Mouse (Mus musculus): ENCODE measurements around the gene Zfp738. TPM values are rescaled to one million over a fixed set of nuclear protein-coding genes. Genes with fewer than 3 reads are reported as not detected.

Gene Zfp738
- 24.9 TPM for polyA plus RNA-seq (2017; shearing (Covaris generic))

DNA sequence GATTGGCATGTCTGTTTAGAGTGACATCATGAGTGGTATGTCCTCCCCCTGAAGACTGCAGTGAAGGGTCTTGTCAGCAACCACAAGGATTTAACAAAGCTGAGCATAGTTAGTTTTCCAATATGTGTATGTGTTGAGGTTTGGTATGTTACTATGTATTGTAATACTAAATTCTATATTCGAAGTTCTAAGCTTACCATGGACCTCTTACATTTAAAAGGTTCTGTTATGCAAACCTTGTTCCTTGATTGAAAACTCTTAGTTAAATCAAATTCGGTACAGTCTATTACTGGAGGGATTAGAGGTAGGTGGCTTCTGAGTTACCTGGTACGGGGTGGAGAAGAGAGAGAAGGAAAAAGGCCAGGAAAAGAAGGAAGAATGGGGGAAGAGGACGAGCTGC, at the start of gene Zfp738:
Gene Zfp738 (minus strand): TSS at position 101 of the 400 bp plus-strand sequence.

DNA sequence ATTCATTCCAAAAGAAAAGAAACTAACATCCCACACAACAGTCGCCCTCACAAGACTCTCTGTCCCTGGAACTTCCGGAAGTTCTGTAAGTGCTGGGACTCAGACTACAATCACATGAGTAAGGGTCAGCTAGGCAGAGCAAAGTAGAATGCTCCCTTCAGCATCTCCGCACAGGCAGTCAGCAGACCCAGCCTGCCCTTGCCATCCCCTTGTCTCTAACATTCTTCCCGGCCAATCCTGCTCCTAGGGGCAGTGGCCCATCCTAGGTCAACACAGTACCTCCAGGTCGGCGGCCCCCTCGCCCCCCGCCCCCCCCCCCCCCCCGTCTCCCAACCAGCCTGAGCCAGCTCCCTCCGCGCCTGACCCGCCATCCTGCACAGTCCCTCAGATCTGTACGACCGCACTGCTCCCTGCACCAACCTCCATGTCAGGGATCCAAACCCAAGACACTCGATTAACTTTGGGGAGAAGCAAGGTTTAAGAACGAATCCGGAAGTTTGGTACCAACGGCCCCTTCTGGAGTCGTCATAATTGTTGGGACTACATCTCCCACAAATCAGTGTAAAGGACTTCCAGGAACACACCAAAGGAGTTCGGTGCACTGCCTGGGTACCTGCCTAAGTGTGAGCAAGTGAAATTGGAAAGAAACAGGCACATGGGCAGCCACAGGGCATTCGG, 41.9 kb upstream of the Zfp738 start, which contains the start of gene Zfp65:
Gene Zfp65 (minus strand): TSS at position 533 of the 678 bp plus-strand sequence.

DNA sequence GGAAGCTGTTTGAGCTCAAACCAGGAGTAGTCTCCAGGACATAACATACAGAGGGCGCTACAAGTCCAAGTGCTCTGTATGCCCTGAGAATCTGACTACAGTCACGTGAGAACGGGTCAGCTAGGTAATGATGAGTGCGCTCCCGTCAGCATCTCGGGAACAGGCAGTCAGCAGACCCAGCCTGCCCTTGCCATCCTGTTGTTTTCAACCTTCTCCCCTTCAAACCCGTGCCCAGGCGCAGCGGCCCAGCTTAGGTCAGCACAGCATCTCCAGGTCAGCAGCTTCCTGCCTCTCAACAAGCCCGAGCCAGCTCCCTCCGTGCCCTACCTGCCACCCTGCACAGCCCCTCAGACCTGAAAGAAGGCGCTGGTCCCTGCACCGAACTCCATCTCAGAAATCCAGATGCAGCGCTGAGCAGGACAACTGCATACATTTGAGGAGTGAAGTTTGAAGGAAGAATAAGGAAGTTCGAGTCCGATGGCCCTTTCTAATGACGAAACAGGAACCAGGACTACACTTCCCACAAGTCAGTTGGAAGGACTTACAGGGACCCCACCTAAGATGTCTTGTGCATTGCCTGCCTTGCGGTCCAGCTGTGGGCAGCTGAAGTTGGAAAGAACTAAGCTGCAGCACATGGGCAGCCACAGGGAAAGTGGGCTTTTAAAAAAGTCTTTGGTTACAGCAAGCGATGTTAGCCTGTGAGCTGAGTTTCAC, 49.4 kb downstream of the Zfp738 start, which contains the start of the genes Gm49345 and Zfp729a:
Gene Gm49345 (minus strand): TSS at position 476 of the 714 bp plus-strand sequence.
Gene Zfp729a (minus strand): TSS at position 498 of the 714 bp plus-strand sequence.

DNA sequence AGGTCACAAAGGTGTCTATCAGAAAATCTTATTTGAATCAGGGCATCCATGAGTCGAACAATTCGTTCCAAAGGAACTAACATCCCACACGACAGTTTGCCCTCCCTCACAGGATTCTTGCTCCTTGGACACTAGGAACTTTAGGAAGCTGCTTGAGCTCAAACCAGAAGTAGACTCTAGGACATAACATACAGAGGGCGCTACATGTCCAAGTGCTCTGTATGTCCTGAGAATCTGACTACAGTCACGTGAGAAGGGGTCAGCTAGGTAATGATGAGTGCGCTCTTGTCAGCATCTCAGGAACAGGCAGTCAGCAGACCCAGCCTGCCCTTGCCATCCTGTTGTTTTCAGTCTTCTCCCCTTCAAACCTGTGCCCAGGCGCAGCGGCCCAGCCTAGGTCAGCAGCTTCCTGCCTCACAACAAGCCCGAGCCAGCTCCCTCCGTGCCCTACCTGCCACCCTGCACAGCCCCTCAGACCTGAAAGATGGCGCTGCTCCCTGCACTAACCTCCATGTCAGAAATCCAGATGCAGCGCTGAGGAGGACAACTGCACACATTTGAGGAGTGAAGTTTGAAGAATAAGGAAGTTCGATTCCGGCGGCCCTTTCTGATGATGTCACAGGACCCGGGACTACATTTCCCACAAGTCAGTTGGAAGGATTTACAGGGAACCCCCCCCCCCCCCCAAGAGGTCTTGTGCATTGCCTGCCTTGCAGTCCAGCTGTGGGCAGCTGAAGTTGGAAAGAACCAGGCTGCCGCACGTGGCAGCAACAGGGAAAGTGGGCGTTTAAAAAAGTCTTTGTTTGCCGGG, 77.6 kb downstream of the Zfp738 start, which contains the start of gene Zfp729b:
Gene Zfp729b (minus strand): TSS at position 642 of the 811 bp plus-strand sequence.

Other genes starting within 250 kb of the Zfp738 start
- 21.9 TPM for gene Zfp874a, start 235.4 kb downstream of the Zfp738 start, polyA plus RNA-seq (2017; shearing (Covaris generic))
- 13.6 TPM for gene Zfp874b, start 202.8 kb downstream of the Zfp738 start, polyA plus RNA-seq (2017; shearing (Covaris generic))
- 19.7 TPM for gene Zfp58, start 186.5 kb downstream of the Zfp738 start, polyA plus RNA-seq (2017; shearing (Covaris generic))
- not detected for gene Gm26965, start 160.9 kb downstream of the Zfp738 start, polyA plus RNA-seq (2017; shearing (Covaris generic))
- gene Zfp87, start 160.9 kb downstream of the Zfp738 start, polyA plus RNA-seq (2017; shearing (Covaris generic)) = 54.5 TPM
- 22.5 TPM for gene Zfp748, start 133.2 kb downstream of the Zfp738 start, polyA plus RNA-seq (2017; shearing (Covaris generic))
- 8.4 TPM for gene Zfp729b, start 77.4 kb downstream of the Zfp738 start, polyA plus RNA-seq (2017; shearing (Covaris generic))
- 5.3 TPM for gene Gm49345, start 49.3 kb downstream of the Zfp738 start, polyA plus RNA-seq (2017; shearing (Covaris generic))
- 11.5 TPM for gene Zfp729a, start 49.3 kb downstream of the Zfp738 start, polyA plus RNA-seq (2017; shearing (Covaris generic))
- gene Zfp65, start 42.1 kb upstream of the Zfp738 start, polyA plus RNA-seq (2017; shearing (Covaris generic)) = 11.0 TPM
- gene Zfp85, start 68.2 kb upstream of the Zfp738 start, polyA plus RNA-seq (2017; shearing (Covaris generic)) = 10.3 TPM
- 2.2 TPM for gene Zfp493, start 92.6 kb upstream of the Zfp738 start, polyA plus RNA-seq (2017; shearing (Covaris generic))
- 6.7 TPM for gene Zfp273, start 126.7 kb upstream of the Zfp738 start, polyA plus RNA-seq (2017; shearing (Covaris generic))
- 1.0 TPM for gene Gm10037, start 144.0 kb upstream of the Zfp738 start, polyA plus RNA-seq (2017; shearing (Covaris generic))
- not detected for gene BC048507, start 176.3 kb upstream of the Zfp738 start, polyA plus RNA-seq (2017; shearing (Covaris generic))

Measured in inflammation-experienced regulatory T-cells, adult 16 weeks (primary cell).